Mouse (Mus musculus): ENCODE measurements around the gene Pik3r6. TPM values are rescaled to one million over a fixed set of nuclear protein-coding genes. Genes with fewer than 3 reads are reported as not detected.

Pik3r6 gene
- polyA plus RNA-seq, 1 experiment from 2014 or later = 2.1 TPM

DNA sequence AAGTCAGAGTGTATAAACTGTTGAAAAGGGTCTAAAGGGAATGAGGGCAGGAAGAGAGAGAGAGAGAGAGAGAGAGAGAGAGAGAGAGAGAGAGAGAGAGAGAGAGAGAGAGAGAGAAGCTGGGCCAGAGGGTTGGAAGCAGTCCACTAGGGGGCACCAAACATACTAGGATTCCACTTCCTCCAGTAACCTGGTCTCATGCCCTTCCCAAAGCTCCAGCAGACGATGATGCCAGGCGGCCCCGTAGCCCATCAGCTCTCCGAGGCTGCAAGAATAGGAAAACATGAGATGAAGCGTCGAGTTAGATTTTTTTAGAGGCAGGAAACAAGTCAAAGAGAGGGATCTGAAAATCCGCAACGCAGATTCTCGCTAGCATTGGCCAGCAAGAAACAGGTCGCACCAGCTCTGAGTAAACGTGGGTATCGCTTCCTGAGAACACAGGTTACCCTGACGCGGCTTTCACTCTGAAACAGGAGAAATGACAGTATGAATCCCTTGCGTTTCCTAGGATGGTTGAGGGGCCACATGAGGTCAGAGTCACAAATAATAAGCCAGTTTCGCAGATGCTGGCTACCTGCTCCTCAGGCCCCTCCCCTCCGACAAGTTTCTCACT, 63.7 kb downstream of the Pik3r6 start:
- 16% methylated on average over 17 of the region's 17 CpGs for WGBS
- Histone ChIP-seq H3K4me1 (replicated peaks) (0 out of 2 replicates have a peak, but pooled peaks cover 2% of the 10 kb centered on the region), H3K27me3 (replicated peaks) (no peaks in the 10 kb centered on the region), H3K36me3 (no peaks in the 10 kb centered on the region), H3K4me2 (replicated peaks) (peak overlapping the region; percentile 70), H3K27ac (no peak overlapping the region), H3K9me3 (no peaks in the 10 kb centered on the region), H3K9ac (no peak overlapping the region; the same call in 1 of the 2 replicates), H3K4me3 (replicated peaks) (peak overlapping the region; percentile 24; the same call in 1 of the 2 replicates)
- ATAC-seq = 0 out of 2 replicates have a peak, but pooled peaks have one; percentile 47

DNA sequence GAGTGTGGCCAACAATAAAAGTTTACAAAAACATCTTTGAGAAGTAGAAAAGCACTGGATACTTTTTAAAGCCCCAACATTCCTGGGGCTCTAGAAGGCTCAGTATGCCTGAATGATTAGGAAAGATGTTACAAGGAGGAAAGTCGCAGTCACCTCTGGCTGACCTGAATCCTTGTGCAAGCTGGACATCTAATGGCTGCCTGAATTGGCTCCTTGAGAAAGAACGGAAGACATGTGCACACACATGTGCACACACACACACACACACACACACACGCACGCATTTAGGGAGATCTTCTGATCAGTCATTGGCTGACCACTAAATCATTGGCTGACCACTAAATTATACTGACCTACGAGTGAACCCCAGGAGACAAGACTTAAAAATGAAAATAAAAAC, 68.0 kb downstream of the Pik3r6 start:
- 74% methylated on average over 5 of the region's 5 CpGs for WGBS
- H3K27ac ChIP-seq = no peak overlapping the region

DNA sequence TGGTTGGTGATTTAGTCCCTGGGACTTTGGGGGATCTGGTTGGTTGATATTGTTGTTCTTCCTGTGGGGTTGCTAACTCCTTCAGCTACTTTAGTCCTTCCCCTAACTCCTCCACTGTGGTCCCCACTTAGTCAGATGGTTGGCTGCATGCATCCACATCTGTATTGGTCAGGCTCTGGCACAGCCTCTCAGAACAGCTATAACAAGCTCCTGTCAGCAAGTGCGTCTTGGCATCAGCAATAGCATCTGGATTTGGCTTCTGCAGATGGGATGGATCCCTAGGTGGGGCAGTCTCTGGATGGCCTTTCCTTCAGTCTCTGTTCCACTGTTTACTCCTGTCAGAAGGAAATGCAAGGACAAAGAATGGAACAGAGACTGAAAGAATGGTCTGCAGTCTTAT, 74.3 kb downstream of the Pik3r6 start:
- Histone ChIP-seq H3K36me3 (no peaks in the 10 kb centered on the region), H3K4me2 (replicated peaks) (no peak overlapping the region), H3K4me3 (replicated peaks) (no peak overlapping the region), H3K4me1 (replicated peaks) (0 out of 2 replicates have a peak, but pooled peaks cover 2% of the 10 kb centered on the region), H3K27me3 (replicated peaks) (no peaks in the 10 kb centered on the region), H3K9me3 (no peaks in the 10 kb centered on the region), H3K9ac (no peak overlapping the region), H3K27ac (no peak overlapping the region)
- no peak for ATAC-seq
- WGBS = 72% methylated on average over 1 of the region's 1 CpGs

More for the DNA sequence above, 68.0 kb downstream of the Pik3r6 start:
- Histone ChIP-seq H3K27me3 (replicated peaks) (no peaks in the 10 kb centered on the region), H3K4me1 (replicated peaks) (0 out of 2 replicates have a peak, but pooled peaks cover 2% of the 10 kb centered on the region), H3K36me3 (no peaks in the 10 kb centered on the region), H3K4me2 (replicated peaks) (no peak overlapping the region), H3K4me3 (replicated peaks) (no peak overlapping the region), H3K9me3 (no peaks in the 10 kb centered on the region), H3K9ac (no peak overlapping the region)
- ATAC-seq = no peak

DNA sequence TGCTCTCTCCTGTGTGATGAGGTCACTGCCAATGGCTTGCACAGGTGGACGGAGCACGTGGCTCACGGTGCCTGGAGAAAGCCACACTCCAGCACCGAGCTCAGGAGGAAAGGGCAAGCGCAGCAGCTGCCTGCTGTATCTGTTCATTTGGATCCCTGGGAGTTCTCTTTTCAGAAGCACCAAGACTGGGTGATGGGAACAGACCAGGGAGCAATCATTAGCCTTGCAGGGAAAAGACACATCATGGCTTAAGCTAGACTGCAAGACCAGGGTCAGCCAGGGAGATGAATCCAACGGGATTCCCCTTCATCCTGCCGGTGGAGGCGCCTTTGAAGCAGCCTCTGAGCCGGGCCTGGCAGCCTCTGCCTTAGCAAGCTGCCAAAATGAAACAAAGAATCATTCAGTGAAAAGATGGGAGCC, 76.7 kb downstream of the Pik3r6 start:
- Histone ChIP-seq H3K4me3 (replicated peaks) (no peak overlapping the region), H3K27me3 (replicated peaks) (no peaks in the 10 kb centered on the region), H3K36me3 (no peaks in the 10 kb centered on the region), H3K9me3 (no peaks in the 10 kb centered on the region), H3K9ac (no peak overlapping the region), H3K27ac (no peak overlapping the region), H3K4me1 (replicated peaks) (0 out of 2 replicates have a peak, but pooled peaks cover 6% of the 10 kb centered on the region), H3K4me2 (replicated peaks) (no peak overlapping the region)
- no peak for ATAC-seq
- 32% methylated on average over 9 of the region's 9 CpGs for WGBS

DNA sequence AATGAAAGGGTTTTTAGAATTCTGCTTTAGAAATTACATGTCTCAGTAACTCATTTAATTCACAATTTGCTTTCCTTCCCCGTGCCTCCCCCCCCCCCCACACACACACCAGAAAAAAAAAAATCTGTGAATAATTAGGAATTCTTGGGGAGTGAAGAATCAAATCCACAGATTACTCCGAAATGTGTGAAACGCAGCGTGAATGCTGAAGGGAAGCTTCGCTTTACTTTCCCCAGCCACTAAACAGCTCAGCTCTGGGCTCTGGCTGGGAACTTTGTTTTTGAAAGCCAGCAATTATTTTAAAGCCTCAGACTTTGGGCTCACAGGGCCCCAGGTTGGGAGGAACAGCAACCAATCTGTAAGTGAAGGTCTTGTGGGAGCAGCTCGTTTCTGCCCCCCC, 77.7 kb downstream of the Pik3r6 start:
- no peak overlapping the region for H3K4me3 ChIP-seq (replicated peaks)
- H3K9me3 ChIP-seq = no peaks in the 10 kb centered on the region
- no peak overlapping the region for H3K27ac ChIP-seq
- no peaks in the 10 kb centered on the region for H3K36me3 ChIP-seq
- H3K4me2 ChIP-seq (replicated peaks) = no peak overlapping the region
- H3K4me1 ChIP-seq (replicated peaks) = 0 out of 2 replicates have a peak, but pooled peaks cover 6% of the 10 kb centered on the region
- 68% methylated on average over 6 of the region's 6 CpGs for WGBS
- H3K27me3 ChIP-seq (replicated peaks) = no peaks in the 10 kb centered on the region
- no peak overlapping the region for H3K9ac ChIP-seq
- no peak for ATAC-seq

DNA sequence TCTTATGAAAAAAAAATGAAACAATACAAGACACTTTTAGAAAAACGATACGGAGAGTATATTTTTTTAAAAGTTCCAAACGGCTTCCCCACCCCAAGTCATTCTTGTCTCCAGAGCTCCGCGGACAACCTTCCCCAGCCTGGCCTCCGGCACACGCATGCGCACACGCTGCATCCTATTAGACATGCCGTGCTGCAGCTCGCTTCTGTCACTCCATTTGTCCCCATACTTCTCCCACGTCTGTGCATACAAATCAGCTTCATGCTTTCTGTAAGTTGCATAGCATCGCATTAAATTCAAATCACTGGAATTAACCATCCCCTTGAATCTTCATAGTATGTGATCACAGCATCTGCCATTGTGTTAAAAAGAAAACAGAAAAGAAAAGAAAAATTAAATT, 80.4 kb downstream of the Pik3r6 start:
- H3K4me2 ChIP-seq (replicated peaks) = no peak overlapping the region
- no peaks in the 10 kb centered on the region for H3K9me3 ChIP-seq
- ATAC-seq = no peak
- H3K4me1 ChIP-seq (replicated peaks) = 0 out of 2 replicates have a peak, but pooled peaks cover 6% of the 10 kb centered on the region
- WGBS = 87% methylated on average over 13 of the region's 13 CpGs
- H3K27me3 ChIP-seq (replicated peaks) = no peaks in the 10 kb centered on the region
- no peak overlapping the region for H3K9ac ChIP-seq
- H3K36me3 ChIP-seq = no peaks in the 10 kb centered on the region
- no peak overlapping the region for H3K27ac ChIP-seq
- H3K4me3 ChIP-seq (replicated peaks) = no peak overlapping the region

DNA sequence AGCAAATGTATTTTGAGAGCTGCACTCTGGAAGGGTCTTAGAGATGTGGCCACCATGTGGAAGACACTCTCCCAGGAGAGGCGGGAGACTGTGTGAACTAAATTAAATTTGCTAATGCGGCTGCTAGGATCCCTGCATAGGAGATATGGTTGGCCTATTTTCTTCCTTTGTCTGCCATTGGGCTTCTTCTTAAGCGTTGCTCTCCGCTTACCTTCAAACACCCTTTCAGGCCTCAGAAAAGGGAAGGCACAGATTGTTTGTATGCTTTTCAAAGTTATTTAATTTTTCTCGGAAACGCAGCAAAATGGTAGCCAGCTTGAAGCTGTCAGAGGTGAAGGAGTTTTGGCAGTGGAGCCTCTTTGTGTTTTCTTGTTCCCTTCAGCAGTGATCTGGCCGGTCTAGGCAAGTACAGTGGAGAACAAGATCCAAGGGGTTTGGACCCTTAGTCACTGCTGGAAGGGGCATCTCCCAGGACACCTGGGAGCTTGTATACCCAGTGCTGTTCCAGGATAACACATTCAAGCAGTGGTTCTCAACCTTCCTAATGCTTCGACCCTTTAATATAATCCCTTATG, 81.2 kb downstream of the Pik3r6 start:
- no peaks in the 10 kb centered on the region for H3K36me3 ChIP-seq
- no peaks in the 10 kb centered on the region for H3K27me3 ChIP-seq (replicated peaks)
- no peak overlapping the region for H3K9ac ChIP-seq
- no peak overlapping the region for H3K4me3 ChIP-seq (replicated peaks)
- ATAC-seq = no peak
- 64% methylated on average over 8 of the region's 8 CpGs for WGBS
- no peak overlapping the region for H3K4me2 ChIP-seq (replicated peaks)
- H3K4me1 ChIP-seq (replicated peaks) = 0 out of 2 replicates have a peak, but pooled peaks cover 6% of the 10 kb centered on the region
- 0 out of 2 replicates have a peak overlapping the region, but pooled peaks have one; percentile 32 for H3K27ac ChIP-seq
- H3K9me3 ChIP-seq = no peaks in the 10 kb centered on the region

DNA sequence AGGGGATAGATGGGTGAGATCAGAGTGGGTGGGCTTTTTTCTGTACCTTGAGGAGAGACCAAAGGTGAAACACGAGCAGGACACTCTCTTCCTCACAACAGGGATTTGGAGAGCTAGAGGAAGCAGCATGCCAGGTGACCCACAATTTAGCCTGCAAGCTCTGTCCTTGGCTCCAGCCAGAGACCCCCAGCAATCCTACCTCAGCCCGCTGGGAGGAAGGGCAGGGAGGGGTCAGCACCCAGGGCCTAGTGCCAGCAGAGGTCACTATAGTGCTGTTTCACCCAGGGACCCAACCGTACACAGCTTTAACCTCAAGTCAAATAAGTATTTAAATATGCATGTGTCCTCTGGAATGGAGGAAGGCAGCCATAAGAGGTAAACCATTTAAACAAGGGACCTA, 83.1 kb downstream of the Pik3r6 start:
- Histone ChIP-seq H3K9me3 (no peaks in the 10 kb centered on the region), H3K4me2 (replicated peaks) (no peak overlapping the region), H3K4me1 (replicated peaks) (peaks cover 13% of the 10 kb centered on the region; the same call in 1 of the 2 replicates), H3K4me3 (replicated peaks) (no peak overlapping the region), H3K36me3 (no peaks in the 10 kb centered on the region), H3K9ac (no peak overlapping the region), H3K27ac (no peak overlapping the region), H3K27me3 (replicated peaks) (no peaks in the 10 kb centered on the region)
- WGBS = 21% methylated on average over 3 of the region's 3 CpGs
- no peak; the same call in 1 of the 2 replicates for ATAC-seq

DNA sequence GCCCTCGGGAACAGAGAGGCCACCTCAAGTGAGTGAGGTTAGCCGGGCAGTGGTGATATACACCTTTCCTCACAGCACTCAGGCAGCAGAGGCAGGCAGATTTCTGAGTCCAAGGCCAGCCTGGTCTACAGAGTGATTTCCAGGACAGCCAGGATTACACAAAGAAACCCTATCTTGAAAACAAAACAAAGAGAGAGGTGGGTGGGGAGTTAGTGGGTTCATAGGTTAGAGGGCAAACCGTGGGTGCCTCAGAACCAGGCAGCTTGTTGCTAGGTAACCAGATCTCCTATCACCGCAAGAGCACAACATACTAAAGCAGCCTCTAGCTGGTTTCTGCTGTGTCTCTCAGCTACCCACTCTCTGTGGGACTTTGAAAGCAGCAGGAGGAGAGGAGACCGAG, 83.9 kb downstream of the Pik3r6 start, which contains the start of gene Ccdc42:
Ccdc42 (plus strand) TSS at position 301 of the 400 bp plus-strand sequence.
- no peak for ATAC-seq
- H3K4me2 ChIP-seq (replicated peaks) = no peak within 1 kb of the TSS
- WGBS = 67% methylated on average over 5 of the region's 5 CpGs
- no peak within 1 kb of the TSS for H3K9ac ChIP-seq
- H3K27me3 ChIP-seq (replicated peaks) = no peaks in the 10 kb centered on the region
- no peaks in the 10 kb centered on the region for H3K9me3 ChIP-seq
- H3K36me3 ChIP-seq = no peaks in the 10 kb centered on the region
- H3K4me1 ChIP-seq (replicated peaks) = peaks cover 20% of the 10 kb centered on the region
- no peak within 1 kb of the TSS for H3K4me3 ChIP-seq (replicated peaks)
- H3K27ac ChIP-seq = no peak within 1 kb of the TSS

DNA sequence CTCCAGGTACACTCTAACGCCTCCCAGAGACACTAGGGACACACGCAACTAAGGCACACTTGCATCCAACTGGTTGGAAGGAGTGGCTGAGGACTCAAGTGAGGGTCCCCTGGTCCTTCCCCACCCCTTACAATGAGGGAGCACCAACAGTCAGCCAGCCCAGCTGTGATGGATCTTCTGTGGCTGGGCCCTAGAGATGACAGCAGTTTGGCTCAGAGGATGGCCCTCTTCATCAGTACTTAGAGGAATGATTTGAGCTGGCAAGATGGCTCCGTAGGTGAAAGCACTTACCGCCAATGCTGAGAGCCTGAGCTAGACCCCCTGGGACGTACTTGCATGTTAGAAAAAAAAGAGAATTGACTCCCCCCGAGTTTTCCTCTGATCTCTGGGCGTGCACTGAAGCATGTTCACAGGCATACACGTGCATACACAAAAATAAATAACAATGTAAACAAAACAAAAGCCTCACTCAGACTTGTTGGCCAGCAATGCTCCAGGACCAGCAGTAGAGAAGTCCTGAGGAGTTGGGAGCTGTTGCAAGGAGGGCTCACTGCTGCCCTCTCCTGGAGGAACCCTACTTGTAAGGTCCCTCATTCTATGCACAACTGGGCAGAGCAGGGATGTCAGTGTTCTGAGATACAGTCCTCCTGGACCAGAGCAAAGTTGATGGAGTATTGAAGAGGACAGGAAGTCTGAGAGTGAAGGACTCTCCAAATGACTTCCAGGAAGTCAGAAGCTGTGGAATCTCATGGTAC, 86.4 kb downstream of the Pik3r6 start:
- no peak overlapping the region for H3K4me3 ChIP-seq (replicated peaks)
- no peak overlapping the region for H3K9ac ChIP-seq
- no peaks in the 10 kb centered on the region for H3K27me3 ChIP-seq (replicated peaks)
- H3K4me1 ChIP-seq (replicated peaks) = peaks cover 18% of the 10 kb centered on the region
- H3K4me2 ChIP-seq (replicated peaks) = no peak overlapping the region
- no peaks in the 10 kb centered on the region for H3K36me3 ChIP-seq
- no peaks in the 10 kb centered on the region for H3K9me3 ChIP-seq
- 65% methylated on average over 8 of the region's 8 CpGs for WGBS
- peak; percentile 81 for ATAC-seq
- H3K27ac ChIP-seq = no peak overlapping the region

DNA sequence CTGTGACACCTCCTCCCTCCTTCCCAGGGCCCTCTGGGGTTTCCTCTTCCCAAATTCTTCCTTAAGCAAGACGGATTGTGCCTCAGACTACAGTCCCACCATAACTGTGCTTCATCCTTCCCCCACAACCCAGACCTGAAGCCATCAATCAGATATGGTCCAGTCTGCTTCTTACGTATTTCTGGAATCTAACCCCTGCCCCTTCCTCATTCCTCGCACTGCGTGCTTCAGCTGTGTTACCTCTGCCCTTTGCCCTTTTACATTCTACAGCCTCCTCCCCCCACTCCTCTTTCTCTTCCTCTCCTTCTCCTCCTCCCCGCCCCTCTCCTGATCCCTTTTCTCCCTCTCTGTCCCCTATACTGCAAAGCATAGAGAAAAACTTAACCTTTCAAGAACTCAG, 88.9 kb downstream of the Pik3r6 start:
- H3K27ac ChIP-seq = 0 out of 2 replicates have a peak overlapping the region, but pooled peaks have one; percentile 18
- H3K4me1 ChIP-seq (replicated peaks) = peaks cover 18% of the 10 kb centered on the region
- no peak for ATAC-seq
- H3K9ac ChIP-seq = no peak overlapping the region
- no peaks in the 10 kb centered on the region for H3K36me3 ChIP-seq
- H3K4me3 ChIP-seq (replicated peaks) = no peak overlapping the region
- H3K4me2 ChIP-seq (replicated peaks) = no peak overlapping the region
- H3K27me3 ChIP-seq (replicated peaks) = no peaks in the 10 kb centered on the region
- WGBS = 29% methylated on average over 5 of the region's 5 CpGs
- no peaks in the 10 kb centered on the region for H3K9me3 ChIP-seq

DNA sequence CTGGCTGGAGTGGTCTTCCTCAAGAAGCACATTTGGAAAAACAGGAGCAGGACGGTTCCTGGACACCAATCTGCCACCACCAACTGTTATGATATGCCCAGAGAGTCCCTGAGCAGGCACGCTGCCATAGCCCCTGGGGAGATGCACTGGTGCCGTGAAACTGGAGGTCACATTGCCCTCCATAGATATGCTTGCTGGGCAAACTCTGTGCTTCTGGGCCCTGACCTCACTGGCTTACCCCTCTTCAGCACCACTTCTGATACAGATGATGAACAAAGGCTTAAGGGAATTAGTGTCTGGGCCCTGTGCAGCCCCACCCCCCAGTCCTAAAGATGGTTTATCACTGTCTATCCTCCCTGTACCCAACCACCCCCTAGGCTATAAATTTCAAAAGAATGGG, 90.4 kb downstream of the Pik3r6 start:
- 69% methylated on average over 3 of the region's 3 CpGs for WGBS
- no peaks in the 10 kb centered on the region for H3K36me3 ChIP-seq
- H3K9ac ChIP-seq = no peak overlapping the region
- no peak overlapping the region for H3K4me2 ChIP-seq (replicated peaks)
- no peaks in the 10 kb centered on the region for H3K9me3 ChIP-seq
- peaks cover 18% of the 10 kb centered on the region for H3K4me1 ChIP-seq (replicated peaks)
- H3K27me3 ChIP-seq (replicated peaks) = no peaks in the 10 kb centered on the region
- H3K27ac ChIP-seq = no peak overlapping the region
- H3K4me3 ChIP-seq (replicated peaks) = no peak overlapping the region
- no peak for ATAC-seq

Measured in intestine, embryonic 15.5 days (tissue).